Mouse (Mus musculus): ENCODE results near the gene Pdk2. TPM values are rescaled to one million over a fixed set of nuclear protein-coding genes. Genes with fewer than 3 reads are reported as not detected.

Pdk2 gene
- total RNA-seq, 2 experiments from 2014 or later, result 254 to 274 TPM

DNA sequence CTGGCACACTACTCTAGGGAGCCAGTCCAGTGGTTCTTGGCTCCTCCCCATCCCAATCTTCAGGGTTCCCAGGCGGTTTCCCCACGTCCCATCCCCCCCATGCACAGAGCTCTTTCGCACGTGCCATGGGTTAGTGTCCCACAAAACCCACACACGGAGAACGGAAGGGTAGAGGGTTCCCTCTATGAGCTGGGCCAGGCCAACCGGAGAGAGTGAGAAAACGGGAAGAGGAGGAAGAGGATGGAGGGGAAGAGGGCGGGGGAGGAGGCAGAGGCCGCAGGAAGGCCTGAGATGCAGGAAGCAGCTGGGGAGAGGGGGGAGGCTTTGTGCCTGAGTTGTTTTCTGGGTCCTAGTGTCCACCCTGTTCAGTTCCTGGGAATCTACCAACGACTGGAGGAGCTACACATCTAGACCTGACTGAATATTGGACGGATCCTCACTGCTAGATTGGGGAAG lies 51.6 kb downstream of the Pdk2 start:
- peak in 1 of 2 experiments; percentile 78 for DNase-seq (ENCODE audit: low spot score in 2 of 2)

DNA sequence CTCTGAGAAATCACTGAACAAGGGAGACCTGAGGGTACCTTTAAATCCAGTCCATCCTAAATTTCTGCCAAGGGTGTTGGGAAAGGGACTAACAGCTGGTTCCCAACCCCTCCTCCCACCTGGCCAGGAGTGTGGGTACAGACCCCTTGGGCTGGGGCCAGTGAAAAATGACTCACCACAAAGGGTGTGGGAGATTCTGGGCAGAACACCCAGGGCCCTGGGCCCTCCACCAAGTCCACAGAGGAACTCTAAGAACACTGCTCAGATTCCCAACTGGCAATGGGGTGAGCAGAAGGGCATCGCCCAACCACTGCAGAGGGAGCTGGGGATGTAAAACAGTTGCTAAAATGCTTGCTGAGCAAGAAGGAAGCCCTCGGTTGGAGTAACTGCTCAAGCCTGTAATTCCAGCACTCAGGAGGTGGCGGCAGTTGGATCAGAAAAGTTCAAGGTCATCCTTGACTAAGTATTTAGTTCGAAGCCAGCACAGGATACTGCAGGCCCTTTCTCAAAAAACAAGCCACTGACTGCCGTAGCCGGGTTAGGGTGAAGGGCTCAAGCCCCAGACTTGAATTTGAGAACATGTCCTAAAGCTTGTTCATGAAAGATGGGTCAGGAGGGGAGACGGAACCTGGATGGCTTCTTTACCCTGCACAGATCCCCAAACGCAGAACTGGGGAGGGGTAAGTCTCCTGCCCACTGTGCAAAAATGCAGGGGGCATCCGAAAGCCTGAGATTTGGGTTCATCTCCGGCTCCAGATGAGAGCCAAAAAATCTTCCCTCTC lies 52.2 kb downstream of the Pdk2 start:
- peak in 1 of 2 experiments; percentile 63 for DNase-seq (ENCODE audit: low spot score in 2 of 2)

DNA sequence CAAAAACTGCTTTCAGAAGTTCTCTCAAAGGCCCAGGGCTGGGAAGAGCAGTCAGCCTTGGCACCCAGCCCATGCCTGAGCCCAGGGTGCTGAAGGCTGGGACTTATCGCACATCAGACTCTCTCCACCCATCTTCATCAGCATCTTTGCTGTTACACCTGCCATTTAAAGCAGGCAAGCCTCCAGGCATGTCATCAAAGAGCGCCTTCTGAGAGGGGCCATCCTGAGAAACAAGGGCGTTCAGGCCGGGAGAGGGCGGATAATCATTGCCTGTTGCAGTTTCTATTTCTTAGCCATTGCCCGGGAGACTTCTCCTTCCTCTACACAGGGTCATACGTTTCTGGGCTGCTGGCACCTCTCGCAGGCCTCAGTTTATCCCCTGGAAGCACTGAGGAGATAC lies 53.3 kb downstream of the Pdk2 start:
- no peak for DNase-seq (ENCODE audit: low spot score in 2 of 2)

DNA sequence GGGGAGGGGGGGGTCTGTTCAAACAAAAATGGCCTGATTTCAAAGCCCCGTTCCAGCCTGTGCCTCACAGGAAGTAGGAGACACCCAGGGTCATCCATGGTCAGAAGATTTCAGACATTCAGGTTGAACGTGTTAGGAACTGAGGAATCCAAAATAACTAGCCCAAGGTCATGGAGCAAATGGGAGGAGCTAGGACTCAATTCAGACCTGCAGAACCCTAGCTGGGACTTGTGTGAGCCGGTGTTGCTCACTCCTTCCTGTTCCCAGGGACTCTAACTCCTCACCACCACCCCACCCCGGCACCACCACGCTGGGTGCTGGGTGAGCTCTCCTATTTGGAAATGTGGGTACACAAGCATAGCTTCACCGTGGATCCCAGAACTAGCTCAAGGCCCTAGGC lies 53.8 kb downstream of the Pdk2 start:
- DNase-seq (ENCODE audit: low spot score in 2 of 2), result no peak

DNA sequence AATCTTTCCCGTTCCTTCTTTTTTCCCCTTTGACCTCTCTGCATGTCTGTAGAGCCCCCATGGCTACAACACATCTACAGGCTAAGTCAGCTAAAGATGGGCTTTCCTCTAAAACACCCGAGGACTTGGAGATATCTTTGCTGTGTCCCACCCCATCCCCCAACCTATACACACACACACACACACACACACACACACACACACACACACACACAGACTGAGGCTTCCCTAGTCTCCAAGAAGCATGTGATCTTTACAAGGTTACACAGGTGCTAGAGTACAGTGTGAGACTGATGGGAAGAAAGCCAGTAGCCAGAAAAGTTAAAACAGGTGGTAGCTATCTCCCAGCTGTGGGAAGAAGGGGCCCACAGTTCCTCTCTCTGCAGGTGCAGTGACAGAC lies 54.7 kb downstream of the Pdk2 start:
- no peak for DNase-seq (ENCODE audit: low spot score in 2 of 2)

DNA sequence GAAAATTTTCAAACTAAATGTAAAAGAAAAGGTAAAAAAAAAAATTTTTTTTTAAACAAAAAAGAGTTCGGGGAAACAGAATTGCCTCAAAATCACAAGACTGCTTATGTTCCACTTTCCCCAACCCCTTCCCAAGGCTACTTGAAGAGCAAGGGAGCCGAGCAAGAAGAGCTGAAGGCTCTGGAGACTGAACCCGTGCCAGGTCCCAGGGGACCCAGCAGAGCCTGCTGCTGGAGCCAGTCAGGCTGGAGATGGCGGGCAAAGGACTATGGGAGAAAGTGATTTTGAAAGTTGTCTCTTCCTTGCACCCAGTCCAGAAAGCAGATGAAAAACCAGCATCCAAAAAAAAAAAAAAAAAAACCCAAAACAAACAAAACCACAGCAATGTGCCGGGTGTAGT lies 55.3 kb downstream of the Pdk2 start:
- no peak for DNase-seq (ENCODE audit: low spot score in 2 of 2)

DNA sequence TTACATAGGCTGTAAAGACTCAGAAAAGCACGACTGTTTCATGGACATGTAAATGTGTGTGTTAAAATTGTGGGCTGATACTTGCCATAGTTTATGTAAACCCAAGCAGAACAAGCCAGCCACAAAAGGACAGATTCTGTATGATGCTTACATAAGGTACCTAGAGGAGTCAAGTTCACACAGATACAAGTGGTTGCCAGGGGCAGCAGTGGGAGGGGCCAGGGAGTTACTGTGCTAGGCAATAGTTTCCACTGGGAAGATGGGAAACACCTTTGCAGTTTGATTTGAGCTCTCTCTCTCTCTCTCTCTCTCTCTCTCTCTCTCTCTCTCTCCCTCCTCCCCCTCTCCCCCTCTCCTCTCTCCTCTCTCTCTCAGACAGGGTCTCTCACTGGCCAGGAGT lies 56.0 kb downstream of the Pdk2 start:
- DNase-seq (ENCODE audit: low spot score in 2 of 2), result no peak

DNA sequence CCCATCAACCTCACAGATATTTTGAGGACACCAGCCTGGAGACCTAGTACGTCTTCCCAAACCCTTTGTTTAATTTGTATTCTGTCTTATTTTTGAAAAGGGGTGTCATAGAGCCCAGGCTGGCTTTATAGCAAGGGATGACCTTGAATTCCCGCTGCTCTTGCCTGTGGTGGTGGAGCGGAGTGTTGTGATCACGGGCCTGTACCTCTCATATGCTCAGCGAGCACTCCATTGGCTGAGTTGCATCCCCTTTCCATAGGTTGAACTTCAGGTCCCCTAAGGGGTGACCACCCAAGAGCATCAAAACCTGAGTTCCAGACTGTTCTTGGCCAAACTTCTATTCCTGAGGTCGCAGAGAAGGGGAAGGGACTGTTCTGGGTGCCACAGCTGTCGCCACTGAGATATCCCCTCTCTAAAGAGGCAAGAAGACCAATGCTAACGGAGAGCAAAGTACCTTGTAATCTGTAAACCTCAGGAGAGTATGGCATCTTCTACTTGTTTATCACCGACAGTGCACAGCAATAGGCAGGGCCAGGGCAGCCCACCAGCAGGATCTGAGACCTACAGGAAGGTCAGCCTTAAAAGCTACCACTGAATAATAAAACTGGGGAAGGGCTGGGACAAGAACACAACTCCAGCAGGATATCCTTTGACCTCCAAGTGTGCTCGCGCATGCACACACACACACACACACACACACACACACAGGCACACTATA lies 61.5 kb downstream of the Pdk2 start:
- no peak for DNase-seq (ENCODE audit: low spot score in 2 of 2)

DNA sequence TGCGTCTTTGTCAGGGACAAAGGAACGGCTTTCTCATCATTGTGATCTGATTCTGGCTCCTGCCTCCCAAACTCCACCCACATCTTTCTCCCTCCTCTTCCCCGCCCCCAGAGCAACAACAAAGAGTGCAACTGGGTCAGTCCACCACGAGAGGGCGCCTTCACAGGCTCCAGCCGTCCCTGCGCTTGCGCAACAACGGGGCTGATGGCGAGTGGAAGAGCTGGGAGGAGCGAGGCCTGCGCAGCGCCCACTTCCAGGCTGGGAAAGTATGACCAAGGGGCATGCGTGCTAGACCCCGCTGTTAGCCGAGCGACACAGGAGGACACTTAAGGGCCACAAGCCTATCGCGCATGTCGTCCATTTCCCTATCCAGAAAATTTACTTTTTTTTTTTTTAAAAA lies 62.2 kb downstream of the Pdk2 start:
- peak; percentile 91 to 95 for DNase-seq (ENCODE audit: low spot score in 2 of 2)

DNA sequence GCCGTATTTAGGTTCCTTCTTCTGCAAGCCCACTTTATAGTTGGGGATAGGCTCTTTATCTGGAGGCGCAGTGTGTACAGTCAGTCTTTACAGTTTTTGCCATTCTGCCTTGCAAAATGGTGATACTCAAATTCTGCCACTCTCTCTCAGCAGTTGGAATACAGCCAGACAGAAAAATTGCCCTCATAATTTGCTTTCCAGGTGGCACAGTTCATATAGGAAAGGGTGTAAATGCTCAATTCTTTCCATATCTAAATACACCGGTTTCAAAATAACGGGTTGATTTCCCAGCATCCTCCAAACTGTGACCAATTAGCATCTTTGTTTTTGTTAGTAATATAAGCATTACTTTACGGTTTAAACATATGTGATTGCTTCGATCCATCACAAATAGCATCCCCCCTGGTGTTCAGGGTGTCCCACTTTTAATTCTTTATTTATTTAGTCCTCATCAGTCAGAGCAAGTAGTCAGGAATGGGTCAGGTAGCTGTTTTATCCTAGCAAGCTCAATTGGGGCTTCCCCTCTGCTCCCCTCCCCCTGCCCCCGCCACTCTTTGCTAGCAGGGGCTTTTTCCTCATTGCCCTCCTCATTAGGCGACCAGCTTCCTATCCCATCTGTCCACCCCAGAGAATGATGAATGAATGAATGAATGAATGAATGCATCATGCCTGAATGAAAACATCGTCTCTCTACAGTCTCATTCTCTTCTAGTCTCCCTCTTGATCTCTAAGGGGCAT lies 62.8 kb downstream of the Pdk2 start:
- DNase-seq (ENCODE audit: low spot score in 2 of 2), result no peak

Other genes starting within 250 kb of the Pdk2 start
- gene Col1a1, start 105.1 kb downstream of the Pdk2 start, total RNA-seq (2021), result 1,000 to 10,000 TPM; 5,652 to 6,690 TPM
- gene Hils1, start 73.8 kb downstream of the Pdk2 start, total RNA-seq (2021), result not detected
- 100 to 1,000 TPM; 169 to 222 TPM for gene Sgca, start 65.0 kb downstream of the Pdk2 start, total RNA-seq (2021)
- gene Ppp1r9b, start 50.3 kb downstream of the Pdk2 start, total RNA-seq (2021), result 10 to 100 TPM; 64.9 to 69.2 TPM
- 10 to 100 TPM; 10.8 to 11.4 TPM for gene Samd14, start 31.5 kb downstream of the Pdk2 start, total RNA-seq (2021)
- gene Itga3, start 35.4 kb upstream of the Pdk2 start, total RNA-seq (2021), result 1 to 10 TPM; 4.8 to 5.5 TPM
- gene Dlx3, start 78.8 kb upstream of the Pdk2 start, total RNA-seq (2021), result under 1 TPM; 0.34 to 0.60 TPM
- gene Dlx4, start 104.9 kb upstream of the Pdk2 start, total RNA-seq (2021), result not detected
- gene Tac4, start 220.2 kb upstream of the Pdk2 start, total RNA-seq (2021), result not detected